In the genomic region with DNA sequence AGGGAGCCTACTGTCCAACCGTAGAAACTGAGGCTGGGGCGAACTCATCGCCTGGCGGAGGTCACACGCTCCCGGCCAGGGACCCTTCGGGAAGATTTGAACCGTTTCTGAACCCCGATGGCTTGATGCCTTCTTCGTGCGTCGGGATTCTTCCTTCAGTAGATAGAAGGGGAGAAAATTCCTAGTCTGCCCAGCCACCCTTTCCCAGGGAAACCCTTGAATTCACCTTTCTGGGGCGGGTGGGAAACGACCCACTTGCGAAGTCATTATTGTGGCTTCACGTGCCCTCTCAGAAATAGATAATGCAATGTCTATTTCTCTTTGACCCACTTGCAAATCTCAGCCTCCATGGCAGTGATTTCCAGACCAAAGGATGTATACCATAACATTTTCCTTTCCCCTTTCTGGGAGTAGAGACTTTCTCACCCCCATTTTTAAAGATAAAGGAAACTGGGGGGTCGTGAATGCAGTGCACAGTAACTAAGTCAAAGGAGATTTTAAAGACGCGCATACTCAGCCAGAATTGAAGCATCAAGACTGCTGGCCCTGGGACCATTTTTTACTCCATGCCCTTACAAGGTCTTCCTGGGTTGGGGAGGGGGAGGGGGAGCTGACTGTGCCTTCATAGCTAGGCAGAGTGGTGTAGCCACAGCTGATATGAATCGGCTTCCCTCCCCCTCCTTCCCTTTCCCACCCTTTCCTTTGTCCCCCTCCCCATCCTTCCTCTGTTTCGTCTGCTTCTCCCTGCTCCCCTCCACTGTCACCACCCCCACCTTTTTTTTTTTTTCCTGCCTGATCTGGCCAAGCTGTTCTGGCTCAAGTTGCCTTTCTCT, we compare ENCODE assay signal across 8 mouse cellular contexts. TPM values are rescaled to one million over a fixed set of nuclear protein-coding genes. Genes with fewer than 3 reads are reported as not detected.
A peak's percentile ranks its signal among the peaks of the same experiment; 100 is the strongest.
DNase-seq lines count a peak whose midpoint lies in the region; ATAC-seq and TF ChIP-seq lines count a peak whose summit lies in the region.

No protein-coding gene starts in this region.

- H3K27ac ChIP-seq in embryonic facial prominence, embryonic 10.5 days (replicated peaks), result peak overlapping the region; percentile 97
- peak overlapping the region; percentile 91 for H3K27ac ChIP-seq in heart, embryonic 15.5 days
- H3K27ac ChIP-seq in kidney, postnatal 0 days, result peak overlapping the region; percentile 88
- H3K27ac ChIP-seq in liver, embryonic 15.5 days (replicated peaks), result peak overlapping the region; percentile 88
- peak overlapping the region; percentile 88 for H3K27ac ChIP-seq in neural tube, embryonic 14.5 days (ENCODE audit: low read depth, low read length)

- H3K4me3 ChIP-seq in embryonic facial prominence, embryonic 10.5 days, result peak overlapping the region; percentile 98
- H3K4me3 ChIP-seq in heart, embryonic 15.5 days, result peak overlapping the region; percentile 77
- peak overlapping the region; percentile 66 for H3K4me3 ChIP-seq in kidney, postnatal 0 days (replicated peaks; ENCODE audit: low read depth, low read length)
- H3K4me3 ChIP-seq in liver, embryonic 15.5 days (replicated peaks), result peak overlapping the region; percentile 79
- peak overlapping the region; percentile 70 for H3K4me3 ChIP-seq in neural tube, embryonic 14.5 days (ENCODE audit: low read depth, low read length)

- peak; percentile 15 to 26 for DNase-seq in B cell, adult 2 months
- peak; percentile 62 for DNase-seq in R1 (ENCODE audit: low read depth, low spot score)
- DNase-seq in embryonic facial prominence, embryonic 10.5 days (ENCODE audit: low spot score), result peak; percentile 76
- DNase-seq in kidney, postnatal 0 days (ENCODE audit: low spot score), result peak; percentile 85

- H3K27me3 ChIP-seq in embryonic facial prominence, embryonic 10.5 days (replicated peaks; ENCODE audit: low read depth, poor library complexity, severe bottlenecking), result no peaks in the 10 kb centered on the region
- H3K27me3 ChIP-seq in heart, embryonic 15.5 days, result no peaks in the 10 kb centered on the region
- no peaks in the 10 kb centered on the region for H3K27me3 ChIP-seq in kidney, postnatal 0 days (ENCODE audit: insufficient read depth, low read length)
- no peaks in the 10 kb centered on the region for H3K27me3 ChIP-seq in liver, embryonic 15.5 days
- H3K27me3 ChIP-seq in neural tube, embryonic 14.5 days (ENCODE audit: control insufficient read depth, insufficient read depth, low read length), result no peaks in the 10 kb centered on the region

- peak overlapping the region; percentile 81 for H3K9ac ChIP-seq in heart, embryonic 15.5 days
- peak overlapping the region; percentile 77 for H3K9ac ChIP-seq in kidney, postnatal 0 days (ENCODE audit: low read depth, low read length)
- H3K9ac ChIP-seq in liver, embryonic 15.5 days, result peak overlapping the region; percentile 76
- peak overlapping the region; percentile 76 for H3K9ac ChIP-seq in neural tube, embryonic 14.5 days (replicated peaks; ENCODE audit: low read depth, low read length)

- peak overlapping the region; percentile 73 for H3K4me2 ChIP-seq in heart, embryonic 15.5 days
- H3K4me2 ChIP-seq in kidney, postnatal 0 days (ENCODE audit: low read length), result peak overlapping the region; percentile 92
- peak overlapping the region; percentile 96 for H3K4me2 ChIP-seq in liver, embryonic 15.5 days
- H3K4me2 ChIP-seq in neural tube, embryonic 14.5 days (ENCODE audit: low read depth, low read length), result peak overlapping the region; percentile 95

- WGBS in embryonic facial prominence, embryonic 10.5 days, result 2% methylated on average over 21 of the region's 21 CpGs
- WGBS in heart, embryonic 15.5 days, result under 1% methylated on average over 21 of the region's 21 CpGs
- under 1% methylated on average over 21 of the region's 21 CpGs for WGBS in kidney, postnatal 0 days
- WGBS in liver, embryonic 15.5 days (ENCODE audit: insufficient replicate concordance), result 3% methylated on average over 21 of the region's 21 CpGs
- WGBS in neural tube, embryonic 14.5 days, result under 1% methylated on average over 21 of the region's 21 CpGs

- TF ChIP-seq CTCF in kidney, postnatal 0 days (IDR thresholded peaks at IDR 0.05; ENCODE audit: low read depth), result no peak

- no peaks in the 10 kb centered on the region for H3K9me3 ChIP-seq in embryonic facial prominence, embryonic 10.5 days
- H3K9me3 ChIP-seq in heart, embryonic 15.5 days (replicated peaks), result no peaks in the 10 kb centered on the region
- H3K9me3 ChIP-seq in kidney, postnatal 0 days (replicated peaks; ENCODE audit: low read length), result no peaks in the 10 kb centered on the region
- no peaks in the 10 kb centered on the region for H3K9me3 ChIP-seq in liver, embryonic 15.5 days (replicated peaks)
- H3K9me3 ChIP-seq in neural tube, embryonic 14.5 days (ENCODE audit: control insufficient read depth, low read length), result no peaks in the 10 kb centered on the region

- peaks cover 44% of the 10 kb centered on the region for H3K36me3 ChIP-seq in embryonic facial prominence, embryonic 10.5 days (replicated peaks)
- peaks cover 31% of the 10 kb centered on the region for H3K36me3 ChIP-seq in heart, embryonic 15.5 days
- 0 out of 2 replicates have a peak, but pooled peaks cover 4% of the 10 kb centered on the region for H3K36me3 ChIP-seq in kidney, postnatal 0 days (ENCODE audit: insufficient read depth, low read length)
- 0 out of 2 replicates have a peak, but pooled peaks cover 8% of the 10 kb centered on the region for H3K36me3 ChIP-seq in liver, embryonic 15.5 days (replicated peaks)
- H3K36me3 ChIP-seq in neural tube, embryonic 14.5 days (ENCODE audit: control insufficient read depth, insufficient read depth, low read length), result peaks cover 22% of the 10 kb centered on the region

- ATAC-seq in heart, embryonic 15.5 days (replicated peaks; ENCODE audit: insufficient number of reproducible peaks, insufficient read depth, low FRiP score, low read depth), result peak; percentile 27; the same call in 1 of the 2 replicates
- peak; percentile 6; the same call in 1 of the 2 replicates for ATAC-seq in kidney, postnatal 0 days (replicated peaks; ENCODE audit: low FRiP score, low read depth)
- no peak for ATAC-seq in liver, embryonic 15.5 days (ENCODE audit: insufficient read depth)
- ATAC-seq in neural tube, embryonic 14.5 days (ENCODE audit: low read depth), result 0 out of 2 replicates have a peak, but pooled peaks have one; percentile 9
- ATAC-seq in erythroid progenitor cell, adult 5-6 weeks (replicated peaks; ENCODE audit: low FRiP score, poor library complexity, severe bottlenecking), result no peak

- peaks cover 30% of the 10 kb centered on the region for H3K4me1 ChIP-seq in embryonic facial prominence, embryonic 10.5 days
- H3K4me1 ChIP-seq in heart, embryonic 15.5 days (replicated peaks), result peaks cover 45% of the 10 kb centered on the region
- peaks cover 31% of the 10 kb centered on the region for H3K4me1 ChIP-seq in kidney, postnatal 0 days (replicated peaks; ENCODE audit: insufficient read depth, low read length)
- H3K4me1 ChIP-seq in liver, embryonic 15.5 days (replicated peaks), result peaks cover 42% of the 10 kb centered on the region
- H3K4me1 ChIP-seq in neural tube, embryonic 14.5 days (ENCODE audit: control insufficient read depth, insufficient read depth, low read length), result peaks cover 31% of the 10 kb centered on the region

RNA-seq across cellular contexts. Expression of gene Fkbp1a, which starts 1.0 kb away (rescaled TPM):
- 585 and 615 TPM in 2 replicates for polyA plus RNA-seq in embryonic facial prominence, embryonic 10.5 days (2016; fragmentation: Nextera tagmentation; extraction: Ambion mirVana)
- 630 and 641 TPM in 2 replicates for polyA plus RNA-seq in heart, embryonic 15.5 days (2015; fragmentation: Nextera tagmentation; extraction: Ambion mirVana)
- 534 and 595 TPM in 2 replicates for polyA plus RNA-seq in kidney, postnatal 0 days (2015; fragmentation: Nextera tagmentation; extraction: Ambion mirVana)
- 126 and 128 TPM in 2 replicates for polyA plus RNA-seq in liver, embryonic 15.5 days (2015; fragmentation: Nextera tagmentation; extraction: Ambion mirVana)
- 618 and 641 TPM in 2 replicates for polyA plus RNA-seq in neural tube, embryonic 14.5 days (2014; fragmentation: Nextera tagmentation; extraction: Ambion mirVana)
- total RNA-seq in erythroid progenitor cell, adult 5-6 weeks (2015; ENCODE audit: low replicate concordance), result 6.3 and 15.9 TPM in 2 replicates
- total RNA-seq in erythroid progenitor cell, adult 5-6 weeks (2017; ENCODE audit: low replicate concordance), result 1.7 and 2.1 TPM in 2 replicates

RNA-seq across cellular contexts. Expression of gene Sdcbp2, which starts 29.1 kb away (rescaled TPM):
- 0.55 and 0.76 TPM in 2 replicates for polyA plus RNA-seq in embryonic facial prominence, embryonic 10.5 days (2016; fragmentation: Nextera tagmentation; extraction: Ambion mirVana)
- 1.9 and 2.0 TPM in 2 replicates for polyA plus RNA-seq in heart, embryonic 15.5 days (2015; fragmentation: Nextera tagmentation; extraction: Ambion mirVana)
- polyA plus RNA-seq in kidney, postnatal 0 days (2015; fragmentation: Nextera tagmentation; extraction: Ambion mirVana), result 1.9 and 2.0 TPM in 2 replicates
- 0.24 and 0.26 TPM in 2 replicates for polyA plus RNA-seq in liver, embryonic 15.5 days (2015; fragmentation: Nextera tagmentation; extraction: Ambion mirVana)
- 0.72 and 1.1 TPM in 2 replicates for polyA plus RNA-seq in neural tube, embryonic 14.5 days (2014; fragmentation: Nextera tagmentation; extraction: Ambion mirVana)
- not detected in 2 replicates for total RNA-seq in erythroid progenitor cell, adult 5-6 weeks (2015; ENCODE audit: low replicate concordance)
- not detected in 2 replicates for total RNA-seq in erythroid progenitor cell, adult 5-6 weeks (2017; ENCODE audit: low replicate concordance)

RNA-seq across cellular contexts. Expression of gene Nsfl1c, which starts 49.3 kb away (rescaled TPM):
- 307 and 312 TPM in 2 replicates for polyA plus RNA-seq in embryonic facial prominence, embryonic 10.5 days (2016; fragmentation: Nextera tagmentation; extraction: Ambion mirVana)
- 135 and 152 TPM in 2 replicates for polyA plus RNA-seq in heart, embryonic 15.5 days (2015; fragmentation: Nextera tagmentation; extraction: Ambion mirVana)
- polyA plus RNA-seq in kidney, postnatal 0 days (2015; fragmentation: Nextera tagmentation; extraction: Ambion mirVana), result 179 and 190 TPM in 2 replicates
- 65.2 and 65.3 TPM in 2 replicates for polyA plus RNA-seq in liver, embryonic 15.5 days (2015; fragmentation: Nextera tagmentation; extraction: Ambion mirVana)
- polyA plus RNA-seq in neural tube, embryonic 14.5 days (2014; fragmentation: Nextera tagmentation; extraction: Ambion mirVana), result 264 and 265 TPM in 2 replicates
- total RNA-seq in erythroid progenitor cell, adult 5-6 weeks (2015; ENCODE audit: low replicate concordance), result 18.4 and 37.3 TPM in 2 replicates
- 20.4 and 25.6 TPM in 2 replicates for total RNA-seq in erythroid progenitor cell, adult 5-6 weeks (2017; ENCODE audit: low replicate concordance)

Comparison
In these comparisons a context has a peak if more than half of its experiments do, and no peak if none do; other contexts are left out.
1. DNase-seq: peak in every context shown above with its lines; median percentile 85 in kidney, postnatal 0 days; 76 in embryonic facial prominence, embryonic 10.5 days; 62 in R1; 20 in B cell, adult 2 months.
2. ATAC-seq: peak in heart, embryonic 15.5 days (single experiment), kidney, postnatal 0 days (single experiment) and neural tube, embryonic 14.5 days (single experiment); none in liver, embryonic 15.5 days (single experiment) and erythroid progenitor cell, adult 5-6 weeks (single experiment).
3. Peak in every context shown above with its lines, with median percentiles within 50 percentile points of each other: H3K27ac ChIP-seq, H3K4me3 ChIP-seq, H3K4me2 ChIP-seq and H3K9ac ChIP-seq.